Mouse (Mus musculus) heart, adult 2 months (tissue): ENCODE results near the gene Lrfn2.

Experiments
- CTCF ChIP-seq: fragments of 200-600 bp; IDR thresholded peaks from 2 replicates; pipeline ENCODE4 v1.8.1; 2022; ENCODE audit warnings: antibody characterized with exemption, mild to moderate bottlenecking, moderate library complexity
- EP300 ChIP-seq: fragments of 200-500 bp; IDR thresholded peaks from 2 replicates; pipeline ENCODE4 v1.6.1; 2011; ENCODE audit warnings: low read depth, low read length, control low read depth; ENCODE audit not compliant: insufficient read depth

- TF ChIP-seq EP300, result no peak
- TF ChIP-seq CTCF, result no peak
Observed at GRCm38 (mm10) chr17:48917411-48917810, 14.8 kb upstream of the Lrfn2 start.
